Mouse (Mus musculus): ENCODE measurements around the gene Hspd1. TPM values are rescaled to one million over a fixed set of nuclear protein-coding genes. Genes with fewer than 3 reads are reported as not detected.

Hspd1 gene
- polyA plus RNA-seq, 1 experiment = 297 TPM

DNA sequence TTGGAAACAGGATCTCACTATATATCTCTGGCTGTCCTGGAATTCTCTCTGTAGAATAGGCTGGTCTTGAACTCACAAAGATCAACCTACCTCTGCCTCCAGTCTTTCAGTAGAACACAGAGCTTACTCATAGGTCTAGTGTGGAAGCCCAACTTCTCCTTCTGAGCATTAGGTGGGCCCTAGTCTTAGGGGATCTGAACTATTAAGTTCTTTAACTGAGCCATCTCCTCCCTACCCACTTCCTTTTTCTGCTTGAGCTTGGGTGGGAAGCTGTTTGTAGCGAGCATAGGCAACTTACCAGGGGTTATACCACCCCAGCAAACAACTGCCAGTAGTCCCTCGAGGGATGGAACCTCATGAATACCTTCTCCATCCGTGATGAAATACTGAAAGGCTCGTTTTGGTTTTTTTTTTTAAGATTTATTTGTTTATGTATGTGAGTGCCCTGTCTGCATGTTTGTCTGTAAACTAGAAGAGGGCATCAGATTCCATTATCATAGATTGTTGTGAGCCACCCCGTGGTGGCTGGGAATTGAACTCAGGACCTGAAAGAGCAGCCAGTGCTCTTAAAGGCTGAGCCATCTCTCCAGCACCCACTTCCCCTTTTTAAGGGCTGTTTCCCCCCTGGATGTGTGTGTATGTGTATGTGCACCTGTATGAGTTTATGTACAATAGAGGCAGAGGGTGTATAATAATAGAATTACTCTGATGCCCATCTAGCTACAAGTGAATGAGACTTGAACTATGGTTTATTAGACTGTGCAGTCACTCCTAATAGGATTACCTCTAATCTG is 32.5 kb downstream of the Hspd1 start:
- Histone ChIP-seq H3ac (ENCODE audit: control insufficient read depth, insufficient read length, low read depth) (no peak overlapping the region), H3K79me3 (ENCODE audit: low read depth) (peaks cover 74% of the 10 kb centered on the region), H3K4me3 (ENCODE audit: insufficient read depth, poor library complexity, severe bottlenecking) (no peak overlapping the region), H3K79me2 (ENCODE audit: control insufficient read depth, insufficient read depth) (peaks cover 76% of the 10 kb centered on the region), H3K36me3 (ENCODE audit: control insufficient read depth, insufficient read depth) (peaks cover 43% of the 10 kb centered on the region), H3K27me3 (ENCODE audit: control insufficient read depth, insufficient read depth, insufficient read length) (no peaks in the 10 kb centered on the region)
- TF ChIP-seq USF1 (IDR thresholded peaks at IDR 0.05; ENCODE audit: low read depth) (no peak), CEBPB (IDR thresholded peaks at IDR 0.05; ENCODE audit: low read depth) (no peak), MAX (IDR thresholded peaks at IDR 0.05) (no peak), MYOG (IDR thresholded peaks at IDR 0.05; ENCODE audit: control insufficient read depth, extremely low read depth, insufficient read length) (no peak), CTCF (IDR thresholded peaks at IDR 0.05; ENCODE audit: control insufficient read depth, insufficient read depth, insufficient read length) (no peak), FOSL1 (IDR thresholded peaks at IDR 0.05; ENCODE audit: insufficient read depth, low read length, poor library complexity, severe bottlenecking) (no peak), MYOD1 (IDR thresholded peaks at IDR 0.05; ENCODE audit: control insufficient read depth, insufficient read length, low read depth) (no peak)

DNA sequence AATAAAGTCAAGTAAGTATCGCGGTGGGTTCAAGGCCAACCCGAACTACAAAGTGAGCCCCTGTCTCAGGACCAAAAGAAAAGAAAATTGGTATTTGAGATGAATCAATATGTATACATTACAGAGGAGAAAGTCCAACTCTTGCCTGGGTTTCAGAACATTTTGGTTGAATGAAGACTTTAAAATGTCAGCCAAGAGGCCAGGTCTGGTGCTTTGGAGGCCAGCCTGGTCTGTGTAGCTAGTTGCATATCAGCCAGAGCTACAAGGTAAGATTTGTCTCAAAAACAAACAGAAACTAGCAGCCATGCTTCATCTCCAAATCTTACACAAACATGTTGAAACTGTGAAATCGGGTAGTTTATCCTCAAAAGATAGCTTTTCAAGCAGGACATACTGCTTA is 34.4 kb downstream of the Hspd1 start:
- Histone ChIP-seq H3K27me3 (ENCODE audit: control insufficient read depth, insufficient read depth, insufficient read length) (no peaks in the 10 kb centered on the region), H3K79me2 (ENCODE audit: control insufficient read depth, insufficient read depth) (peaks cover 56% of the 10 kb centered on the region), H3K36me3 (ENCODE audit: control insufficient read depth, insufficient read depth) (peaks cover 34% of the 10 kb centered on the region), H3K4me3 (ENCODE audit: insufficient read depth, poor library complexity, severe bottlenecking) (peak overlapping the region; percentile 70), H3ac (ENCODE audit: control insufficient read depth, insufficient read length, low read depth) (peak overlapping the region; percentile 73), H3K79me3 (ENCODE audit: low read depth) (peaks cover 54% of the 10 kb centered on the region)
- no peak for TF ChIP-seq CEBPB (IDR thresholded peaks at IDR 0.05; ENCODE audit: low read depth)
- TF ChIP-seq CTCF (IDR thresholded peaks at IDR 0.05; ENCODE audit: control insufficient read depth, insufficient read depth, insufficient read length) = no peak
- no peak for TF ChIP-seq MYOD1 (IDR thresholded peaks at IDR 0.05; ENCODE audit: control insufficient read depth, insufficient read length, low read depth)
- no peak for TF ChIP-seq MAX (IDR thresholded peaks at IDR 0.05)
- TF ChIP-seq MYOG (IDR thresholded peaks at IDR 0.05; ENCODE audit: control insufficient read depth, extremely low read depth, insufficient read length) = no peak
- TF ChIP-seq USF1 (IDR thresholded peaks at IDR 0.05; ENCODE audit: low read depth) = no peak
- TF ChIP-seq FOSL1 (IDR thresholded peaks at IDR 0.05; ENCODE audit: insufficient read depth, low read length, poor library complexity, severe bottlenecking) = no peak

DNA sequence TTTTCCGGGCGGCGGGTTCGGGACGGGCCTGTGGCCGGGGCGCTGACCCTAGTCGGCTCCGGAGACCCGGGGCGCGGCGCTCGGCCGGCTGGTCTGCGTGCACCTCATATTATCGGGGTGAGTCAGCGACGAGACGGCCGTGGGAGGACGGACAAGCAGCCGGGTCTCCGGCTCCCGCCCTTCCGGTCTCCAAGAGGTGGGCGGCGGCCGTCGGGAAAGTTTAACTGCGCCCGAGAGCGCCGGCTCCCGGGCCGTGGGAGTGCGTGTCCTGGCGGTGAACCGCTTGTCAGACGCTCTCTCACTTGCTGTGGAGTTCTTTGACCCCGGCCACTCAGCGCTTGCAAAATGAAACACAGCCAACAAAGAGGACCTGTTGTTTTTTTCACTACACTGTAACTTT is 35.0 kb downstream of the Hspd1 start:
- peaks cover 50% of the 10 kb centered on the region for H3K79me3 ChIP-seq (ENCODE audit: low read depth)

DNA sequence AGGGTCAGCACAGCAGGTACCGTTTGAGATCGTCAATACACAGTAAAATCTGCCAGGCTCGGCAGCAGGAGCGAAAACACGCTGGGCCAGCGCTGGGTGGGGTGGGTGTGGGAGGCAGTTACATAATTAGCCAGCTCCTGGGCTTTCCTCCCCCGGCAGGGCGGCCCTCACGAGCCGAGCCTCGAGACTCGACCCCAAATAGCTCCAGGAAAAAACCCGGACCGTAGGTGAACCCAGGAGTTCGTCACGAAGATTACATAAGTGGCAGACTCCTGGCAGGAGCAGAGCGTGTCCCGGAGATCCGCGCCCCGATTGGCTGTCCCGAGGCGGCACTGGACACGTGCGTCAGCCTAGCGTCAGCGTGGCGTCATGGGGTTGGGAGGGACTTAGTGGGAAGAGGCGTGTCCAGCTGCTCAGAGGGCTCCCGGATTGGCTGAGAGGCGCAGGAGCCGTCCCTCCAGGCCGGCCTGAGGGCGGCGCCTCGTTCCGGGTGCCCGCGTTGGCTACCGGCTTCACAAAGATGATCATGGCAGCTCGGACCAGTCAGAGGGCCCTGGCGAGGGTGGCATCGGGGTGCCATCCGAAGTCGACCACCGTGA is 35.6 kb downstream of the Hspd1 start, which contains the start of gene Coq10b:
Coq10b (plus strand) TSS at position 416 of the 599 bp plus-strand sequence.
- Histone ChIP-seq H3K79me3 (ENCODE audit: low read depth) (peaks cover 44% of the 10 kb centered on the region), H3K27me3 (ENCODE audit: control insufficient read depth, insufficient read depth, insufficient read length) (no peaks in the 10 kb centered on the region), H3ac (ENCODE audit: control insufficient read depth, insufficient read length, low read depth) (peak within 1 kb of the TSS; percentile 88), H3K79me2 (ENCODE audit: control insufficient read depth, insufficient read depth) (peaks cover 45% of the 10 kb centered on the region), H3K4me3 (ENCODE audit: insufficient read depth, poor library complexity, severe bottlenecking) (peak within 1 kb of the TSS; percentile 70), H3K36me3 (ENCODE audit: control insufficient read depth, insufficient read depth) (peaks cover 28% of the 10 kb centered on the region)
- TF ChIP-seq MAX (IDR thresholded peaks at IDR 0.05) (peak; percentile 78), USF1 (IDR thresholded peaks at IDR 0.05; ENCODE audit: low read depth) (peak; percentile 83), CTCF (IDR thresholded peaks at IDR 0.05; ENCODE audit: control insufficient read depth, insufficient read depth, insufficient read length) (no peak), MYOD1 (IDR thresholded peaks at IDR 0.05; ENCODE audit: control insufficient read depth, insufficient read length, low read depth) (no peak), MYOG (IDR thresholded peaks at IDR 0.05; ENCODE audit: control insufficient read depth, extremely low read depth, insufficient read length) (no peak), CEBPB (IDR thresholded peaks at IDR 0.05; ENCODE audit: low read depth) (peak; percentile 44), FOSL1 (IDR thresholded peaks at IDR 0.05; ENCODE audit: insufficient read depth, low read length, poor library complexity, severe bottlenecking) (no peak)

More for the DNA sequence above, 35.0 kb downstream of the Hspd1 start:
- TF ChIP-seq FOSL1 (IDR thresholded peaks at IDR 0.05; ENCODE audit: insufficient read depth, low read length, poor library complexity, severe bottlenecking) (no peak), MYOD1 (IDR thresholded peaks at IDR 0.05; ENCODE audit: control insufficient read depth, insufficient read length, low read depth) (no peak), MAX (IDR thresholded peaks at IDR 0.05) (no peak), CEBPB (IDR thresholded peaks at IDR 0.05; ENCODE audit: low read depth) (no peak)
- Histone ChIP-seq H3K36me3 (ENCODE audit: control insufficient read depth, insufficient read depth) (peaks cover 32% of the 10 kb centered on the region), H3ac (ENCODE audit: control insufficient read depth, insufficient read length, low read depth) (peak overlapping the region; percentile 88), H3K27me3 (ENCODE audit: control insufficient read depth, insufficient read depth, insufficient read length) (no peaks in the 10 kb centered on the region), H3K79me2 (ENCODE audit: control insufficient read depth, insufficient read depth) (peaks cover 51% of the 10 kb centered on the region), H3K4me3 (ENCODE audit: insufficient read depth, poor library complexity, severe bottlenecking) (peak overlapping the region; percentile 70)

DNA sequence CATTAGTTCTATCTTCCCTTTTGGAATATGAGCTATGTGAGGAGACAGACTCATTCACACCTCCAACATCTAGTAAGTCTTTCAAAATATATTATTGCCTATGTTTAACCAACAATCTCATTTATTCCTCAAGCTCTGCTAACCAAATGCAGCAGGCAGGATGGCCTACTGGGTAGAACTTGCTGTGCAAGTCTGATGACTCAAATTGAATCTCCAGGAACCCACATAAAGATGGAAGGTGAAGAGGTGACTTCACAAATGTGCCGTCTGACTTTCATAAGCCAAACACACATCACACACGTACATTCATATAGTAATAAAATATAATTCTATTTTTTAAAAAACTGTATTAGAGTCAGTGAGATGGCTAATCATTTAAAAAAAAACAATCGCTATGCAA is 36.4 kb downstream of the Hspd1 start:
- peaks cover 37% of the 10 kb centered on the region for H3K79me2 ChIP-seq (ENCODE audit: control insufficient read depth, insufficient read depth)
- H3K27me3 ChIP-seq (ENCODE audit: control insufficient read depth, insufficient read depth, insufficient read length) = no peaks in the 10 kb centered on the region
- H3K36me3 ChIP-seq (ENCODE audit: control insufficient read depth, insufficient read depth) = peaks cover 25% of the 10 kb centered on the region
- H3K4me3 ChIP-seq (ENCODE audit: insufficient read depth, poor library complexity, severe bottlenecking) = no peak overlapping the region
- H3ac ChIP-seq (ENCODE audit: control insufficient read depth, insufficient read length, low read depth) = no peak overlapping the region
- TF ChIP-seq USF1 (IDR thresholded peaks at IDR 0.05; ENCODE audit: low read depth) (no peak), CEBPB (IDR thresholded peaks at IDR 0.05; ENCODE audit: low read depth) (no peak), CTCF (IDR thresholded peaks at IDR 0.05; ENCODE audit: control insufficient read depth, insufficient read depth, insufficient read length) (no peak), MYOG (IDR thresholded peaks at IDR 0.05; ENCODE audit: control insufficient read depth, extremely low read depth, insufficient read length) (no peak)
- H3K79me3 ChIP-seq (ENCODE audit: low read depth) = peaks cover 36% of the 10 kb centered on the region
